Mouse (Mus musculus) C2C12 (cell line): Measurements from ENCODE around the gene Ago4.
"Not testable (repeated sequence)": the region's sequence is repeated elsewhere in the genome, so short reads cannot be mapped to it uniquely, and the experiment has no call there.

Experiments
- CEBPB ChIP-seq: IDR thresholded peaks from one replicate; pipeline ENCODE4 v1.6.1; 2011; ENCODE audit warnings: low read depth, mild to moderate bottlenecking, control low read depth, moderate library complexity
- CTCF ChIP-seq: IDR thresholded peaks from one replicate; pipeline ENCODE4 v1.5.1; 2011; ENCODE audit not compliant: control insufficient read depth, insufficient read depth, insufficient read length
- FOSL1 ChIP-seq: IDR thresholded peaks from one replicate; pipeline ENCODE4 v1.8.0; 2011; ENCODE audit warnings: mild to moderate bottlenecking, low read length; ENCODE audit not compliant: poor library complexity, insufficient read depth, severe bottlenecking
- MAX ChIP-seq: IDR thresholded peaks from one replicate; pipeline ENCODE4 v1.6.1; 2011; ENCODE audit warnings: mild to moderate bottlenecking, control low read depth
- MYOD1 ChIP-seq: IDR thresholded peaks from one replicate; pipeline ENCODE4 v1.6.1; 2011; ENCODE audit warnings: low read depth; ENCODE audit not compliant: control insufficient read depth, insufficient read length
- MYOG ChIP-seq: IDR thresholded peaks from one replicate; pipeline ENCODE4 v1.6.1; 2011; ENCODE audit not compliant: control insufficient read depth, insufficient read length; ENCODE audit errors: extremely low read depth
- USF1 ChIP-seq: IDR thresholded peaks from one replicate; pipeline ENCODE4 v1.6.1; 2011; ENCODE audit warnings: low read depth, mild to moderate bottlenecking, control low read depth, moderate library complexity

GRCm38 (mm10) chr4:126535631-126536030, 2.4 kb upstream of the Ago4 start:
- TF ChIP-seq CTCF, USF1, MYOD1, MYOG, MAX, CEBPB, FOSL1: not testable (repeated sequence)
